Mouse (Mus musculus) small intestine, adult 2 months (tissue): ENCODE data around the gene Mog. TPM values are rescaled to one million over a fixed set of nuclear protein-coding genes. Genes with fewer than 3 reads are reported as not detected.

Experiments used
- H3K27ac ChIP-seq: fragments of 200-500 bp; 2 replicates; pipeline ENCODE4 v1.5.1; 2012; ENCODE audit warnings: low read depth, low read length, control low read depth, inconsistent platforms; ENCODE audit not compliant: insufficient read depth
- H3K27me3 ChIP-seq: fragments of 200-500 bp; 2 replicates; pipeline ENCODE4 v1.6.1; 2012; ENCODE audit warnings: mild to moderate bottlenecking, moderate library complexity, low read length, inconsistent platforms; ENCODE audit not compliant: control insufficient read depth, insufficient read depth
- H3K36me3 ChIP-seq: fragments of 200-500 bp; 2 replicates; pipeline ENCODE4 v1.6.1; 2012; ENCODE audit warnings: mild to moderate bottlenecking, low read length, control low read depth, inconsistent platforms; ENCODE audit not compliant: control insufficient read depth, insufficient read depth
- H3K4me1 ChIP-seq: fragments of 200-500 bp; 2 replicates; pipeline ENCODE4 v1.6.1; 2012; ENCODE audit warnings: low read length, inconsistent platforms, mixed read lengths; ENCODE audit not compliant: control insufficient read depth, insufficient read depth, insufficient read length
- H3K4me3 ChIP-seq: fragments of 200-500 bp; 2 replicates; pipeline ENCODE4 v1.5.1; 2012; ENCODE audit warnings: low read depth, mild to moderate bottlenecking, control low read depth, inconsistent platforms, low read length, moderate library complexity
- CTCF ChIP-seq: fragments of 200-500 bp; IDR thresholded peaks from 2 replicates; pipeline ENCODE4 v1.5.1; 2012; ENCODE audit warnings: low read depth, mild to moderate bottlenecking, control low read depth, inconsistent platforms, low read length, moderate library complexity, mixed read lengths; ENCODE audit not compliant: insufficient replicate concordance, insufficient read length; ENCODE audit errors: extremely low read depth
- POLR2A ChIP-seq: fragments of 200-500 bp; IDR thresholded peaks from 2 replicates; pipeline ENCODE4 v1.6.1; 2012; ENCODE audit warnings: low read depth, mild to moderate bottlenecking, control low read depth, inconsistent platforms, low read length, moderate library complexity
- WGBS: fragments of 180-500 bp; shearing (Covaris S2); methylation state at CpG from one replicate; pipeline ENCODE4 v1.1.7; 2018; 5-methylcytosine and 5-hydroxymethylcytosine counted together
- polyA plus RNA-seq: library from polyadenylated mRNA; depleted of rRNA; stranded (reverse); fragments of >200 nt; gene quantifications from 2 replicates; pipeline ENCODE4 v1.2.3, GENCODE M21; 2012

Gene Mog
- polyA plus RNA-seq, 1 experiment = not detected

- peaks cover 1% of the 10 kb centered on the region; the same call in 1 of the 2 replicates for H3K36me3 ChIP-seq
- 83% methylated on average over 11 of the region's 11 CpGs for WGBS
- H3K4me3 ChIP-seq = no peak overlapping the region
- no peaks in the 10 kb centered on the region for H3K27me3 ChIP-seq
- no peaks in the 10 kb centered on the region; the same call in 1 of the 2 replicates for H3K4me1 ChIP-seq
- no peak for TF ChIP-seq POLR2A
- TF ChIP-seq CTCF = no peak
- no peak overlapping the region for H3K27ac ChIP-seq
Observed at GRCm38 (mm10) chr17:37063686-37064495, 40.7 kb upstream of the Mog start.

GRCm38 (mm10) chr17:37063063-37063462, 39.9 kb upstream of the Mog start:
- no peak for TF ChIP-seq CTCF
- TF ChIP-seq POLR2A = no peak
- WGBS = 85% methylated on average over 10 of the region's 10 CpGs
- Histone ChIP-seq H3K27ac (no peak overlapping the region), H3K36me3 (peaks cover 1% of the 10 kb centered on the region; the same call in 1 of the 2 replicates), H3K4me1 (no peaks in the 10 kb centered on the region; the same call in 1 of the 2 replicates), H3K4me3 (no peak overlapping the region), H3K27me3 (no peaks in the 10 kb centered on the region)

GRCm38 (mm10) chr17:37062101-37062641, 39.0 kb upstream of the Mog start:
- Histone ChIP-seq H3K4me3 (no peak overlapping the region), H3K27ac (0 out of 2 replicates have a peak overlapping the region, but pooled peaks have one; percentile 18), H3K4me1 (no peaks in the 10 kb centered on the region; the same call in 1 of the 2 replicates), H3K36me3 (peaks cover 1% of the 10 kb centered on the region; the same call in 1 of the 2 replicates), H3K27me3 (no peaks in the 10 kb centered on the region)
- TF ChIP-seq POLR2A (no peak), CTCF (no peak)
- 77% methylated on average over 10 of the region's 10 CpGs for WGBS

DNA sequence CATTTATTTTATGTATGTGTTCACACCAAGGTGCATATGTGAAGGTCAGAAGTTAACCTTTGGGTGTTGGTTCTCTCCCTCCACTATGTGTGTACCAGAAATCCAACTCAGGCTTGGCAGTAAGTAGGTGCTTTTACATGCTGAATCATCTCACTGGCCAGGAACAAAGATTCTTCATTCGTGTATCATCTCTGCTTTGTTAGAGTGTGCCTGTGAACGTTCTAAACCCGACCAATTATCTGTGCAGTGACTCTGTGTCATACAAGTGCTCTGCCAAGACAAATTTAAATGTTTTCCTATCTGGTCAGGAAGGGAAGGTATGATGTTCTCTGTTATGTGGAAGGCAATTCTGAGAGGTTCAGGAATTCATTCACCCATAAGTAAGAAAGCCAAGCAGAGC, 38.2 kb upstream of the Mog start:
- WGBS = 82% methylated on average over 3 of the region's 3 CpGs
- H3K4me3 ChIP-seq = no peak overlapping the region
- peaks cover 1% of the 10 kb centered on the region; the same call in 1 of the 2 replicates for H3K36me3 ChIP-seq
- no peak overlapping the region for H3K27ac ChIP-seq
- no peaks in the 10 kb centered on the region for H3K27me3 ChIP-seq
- no peaks in the 10 kb centered on the region; the same call in 1 of the 2 replicates for H3K4me1 ChIP-seq
- TF ChIP-seq CTCF (no peak), POLR2A (no peak)

DNA sequence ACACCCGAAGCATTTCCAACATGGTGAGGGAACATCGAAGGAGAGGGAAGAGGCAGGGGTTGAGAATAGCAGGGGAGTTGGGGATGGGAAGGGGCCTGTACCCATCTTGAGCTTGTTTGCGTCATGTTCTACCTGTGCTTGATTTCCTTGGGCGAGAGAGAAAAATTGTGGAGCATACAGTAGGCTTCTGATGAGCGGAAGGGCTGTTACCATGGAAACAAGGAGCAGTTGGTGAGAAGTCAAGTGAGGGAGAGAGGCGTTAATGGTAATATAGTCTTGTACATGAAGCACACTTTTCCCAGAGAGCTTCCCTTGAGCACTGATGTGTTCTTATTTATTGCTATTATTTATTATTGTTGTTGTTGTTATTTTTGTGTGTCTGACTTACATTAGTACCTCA, 33.8 kb upstream of the Mog start:
- 92% methylated on average over 6 of the region's 6 CpGs for WGBS
- TF ChIP-seq POLR2A = no peak
- TF ChIP-seq CTCF = no peak
- H3K4me1 ChIP-seq = no peaks in the 10 kb centered on the region
- H3K4me3 ChIP-seq = no peak overlapping the region
- no peaks in the 10 kb centered on the region for H3K27me3 ChIP-seq
- no peak overlapping the region for H3K27ac ChIP-seq
- H3K36me3 ChIP-seq = no peaks in the 10 kb centered on the region

- no peak overlapping the region for H3K27ac ChIP-seq
- H3K4me1 ChIP-seq = peaks cover 13% of the 10 kb centered on the region
- H3K36me3 ChIP-seq = no peaks in the 10 kb centered on the region
- H3K4me3 ChIP-seq = no peak overlapping the region
- 68% methylated on average over 4 of the region's 4 CpGs for WGBS
- no peak for TF ChIP-seq CTCF
- no peak for TF ChIP-seq POLR2A
- H3K27me3 ChIP-seq = peaks cover 5% of the 10 kb centered on the region
Observed at GRCm38 (mm10) chr17:37051745-37052144, 28.5 kb upstream of the Mog start.

DNA sequence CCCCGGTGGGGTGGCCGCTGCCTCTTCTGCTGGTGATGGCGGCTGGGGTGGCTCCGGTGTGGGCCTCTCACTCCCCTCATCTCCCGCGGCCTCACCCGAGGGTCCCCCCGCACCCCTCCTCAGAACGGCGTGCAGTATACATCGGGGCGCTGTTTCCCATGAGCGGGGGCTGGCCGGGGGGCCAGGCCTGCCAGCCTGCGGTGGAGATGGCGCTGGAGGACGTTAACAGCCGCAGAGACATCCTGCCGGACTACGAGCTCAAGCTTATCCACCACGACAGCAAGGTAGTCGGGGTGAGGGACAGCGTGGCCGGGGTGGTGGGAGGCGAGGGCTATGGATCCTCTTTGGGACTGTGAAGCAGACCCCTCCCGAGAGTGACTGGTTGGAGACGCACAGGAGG, 27.7 kb upstream of the Mog start:
- TF ChIP-seq POLR2A (no peak), CTCF (no peak)
- Histone ChIP-seq H3K36me3 (no peaks in the 10 kb centered on the region), H3K27me3 (peaks cover 13% of the 10 kb centered on the region), H3K4me3 (peak overlapping the region; percentile 47), H3K4me1 (peaks cover 17% of the 10 kb centered on the region), H3K27ac (no peak overlapping the region)
- WGBS = 40% methylated on average over 27 of the region's 27 CpGs
